Mouse (Mus musculus): ENCODE measurements around the gene Otop3.

Otop3 gene

GRCm38 (mm10) chr11:115334531-115334930 lies at the start of gene Otop3:
TSS of gene Otop3 (plus strand) at chr11:115334731.
- DNase-seq (ENCODE audit: extremely low spot score, low read depth, low spot score) = no peak

- DNase-seq (ENCODE audit: extremely low spot score, low read depth, low spot score) = no peak
Observed at GRCm38 (mm10) chr11:115285282-115285681, 49.2 kb upstream of the Otop3 start.

- DNase-seq (ENCODE audit: extremely low spot score, low read depth, low spot score) = no peak
Observed at GRCm38 (mm10) chr11:115286201-115286993, 48.1 kb upstream of the Otop3 start.

- DNase-seq (ENCODE audit: extremely low spot score, low read depth, low spot score) = no peak
Observed at GRCm38 (mm10) chr11:115287386-115287785, 47.1 kb upstream of the Otop3 start.

- DNase-seq (ENCODE audit: extremely low spot score, low read depth, low spot score) = no peak
Observed at GRCm38 (mm10) chr11:115288305-115288704, 46.2 kb upstream of the Otop3 start.

GRCm38 (mm10) chr11:115289885-115290284 lies 44.6 kb upstream of the Otop3 start:
- DNase-seq (ENCODE audit: extremely low spot score, low read depth, low spot score) = no peak

- no peak for DNase-seq (ENCODE audit: extremely low spot score, low read depth, low spot score)
Observed at GRCm38 (mm10) chr11:115290314-115290713, 44.2 kb upstream of the Otop3 start.

- no peak for DNase-seq (ENCODE audit: extremely low spot score, low read depth, low spot score)
Observed at GRCm38 (mm10) chr11:115290919-115291318, 43.6 kb upstream of the Otop3 start.

GRCm38 (mm10) chr11:115291503-115291902 lies 43.0 kb upstream of the Otop3 start:
- no peak for DNase-seq (ENCODE audit: extremely low spot score, low read depth, low spot score)

- DNase-seq (ENCODE audit: extremely low spot score, low read depth, low spot score) = no peak
Observed at GRCm38 (mm10) chr11:115292631-115293375, 41.7 kb upstream of the Otop3 start.

- DNase-seq (ENCODE audit: extremely low spot score, low read depth, low spot score) = no peak
Observed at GRCm38 (mm10) chr11:115295939-115296338, 38.6 kb upstream of the Otop3 start.

- DNase-seq (ENCODE audit: extremely low spot score, low read depth, low spot score) = no peak
Observed at GRCm38 (mm10) chr11:115296471-115297210, 37.9 kb upstream of the Otop3 start.

GRCm38 (mm10) chr11:115297214-115297826 lies 37.2 kb upstream of the Otop3 start, which contains the start of gene Fads6:
TSS of gene Fads6 (minus strand) at chr11:115297663.
- DNase-seq (ENCODE audit: extremely low spot score, low read depth, low spot score) = no peak

- DNase-seq (ENCODE audit: extremely low spot score, low read depth, low spot score) = no peak
Observed at GRCm38 (mm10) chr11:115298160-115298559, 36.4 kb upstream of the Otop3 start.

- no peak for DNase-seq (ENCODE audit: extremely low spot score, low read depth, low spot score)
Observed at GRCm38 (mm10) chr11:115300745-115301144, 33.8 kb upstream of the Otop3 start.

- DNase-seq (ENCODE audit: extremely low spot score, low read depth, low spot score) = no peak
Observed at GRCm38 (mm10) chr11:115301351-115301750, 33.2 kb upstream of the Otop3 start.

GRCm38 (mm10) chr11:115303167-115303566 lies 31.4 kb upstream of the Otop3 start:
- DNase-seq (ENCODE audit: extremely low spot score, low read depth, low spot score) = no peak

GRCm38 (mm10) chr11:115306863-115307262 lies 27.7 kb upstream of the Otop3 start, which contains the start of gene Otop2:
TSS of gene Otop2 (plus strand) at chr11:115307163.
- DNase-seq (ENCODE audit: extremely low spot score, low read depth, low spot score) = no peak

- no peak for DNase-seq (ENCODE audit: extremely low spot score, low read depth, low spot score)
Observed at GRCm38 (mm10) chr11:115308781-115309180, 25.8 kb upstream of the Otop3 start.

GRCm38 (mm10) chr11:115314249-115314648 lies 20.3 kb upstream of the Otop3 start:
- DNase-seq (ENCODE audit: extremely low spot score, low read depth, low spot score) = no peak

GRCm38 (mm10) chr11:115317204-115317603 lies 17.3 kb upstream of the Otop3 start:
- DNase-seq (ENCODE audit: extremely low spot score, low read depth, low spot score) = no peak

All from hindlimb bud, embryonic 11.5 days (tissue).